Mouse (Mus musculus): ENCODE results near the gene Unc13a. TPM values are rescaled to one million over a fixed set of nuclear protein-coding genes. Genes with fewer than 3 reads are reported as not detected.
"Not testable (repeated sequence)": the region's sequence is repeated elsewhere in the genome, so short reads cannot be mapped to it uniquely, and the experiment has no call there.

Unc13a gene
- polyA plus RNA-seq, 1 experiment from 2014 or later: 0.50 TPM

- ATAC-seq (replicated peaks; ENCODE audit: low FRiP score, low read depth): no peak
- H3K27me3 ChIP-seq (ENCODE audit: insufficient read depth, low read length): peaks cover 11% of the 10 kb centered on the region; the same call in 1 of the 2 replicates
Observed at GRCm38 (mm10) chr8:71702923-71703322, 31.4 kb upstream of the Unc13a start.

GRCm38 (mm10) chr8:71702087-71702432 lies 30.5 kb upstream of the Unc13a start:
- Histone ChIP-seq H3K9ac (ENCODE audit: low read depth, low read length) (no peak overlapping the region), H3K36me3 (ENCODE audit: insufficient read depth, low read length) (no peaks in the 10 kb centered on the region), H3K4me3 (replicated peaks; ENCODE audit: low read depth, low read length) (no peak overlapping the region), H3K4me1 (replicated peaks; ENCODE audit: insufficient read depth, low read length) (no peaks in the 10 kb centered on the region), H3K27me3 (ENCODE audit: insufficient read depth, low read length) (peaks cover 11% of the 10 kb centered on the region; the same call in 1 of the 2 replicates), H3K27ac (no peak overlapping the region), H3K4me2 (ENCODE audit: low read length) (no peak overlapping the region; the same call in 1 of the 2 replicates), H3K9me3 (replicated peaks; ENCODE audit: low read length) (no peaks in the 10 kb centered on the region)
- 35% methylated on average over 4 of the region's 4 CpGs for WGBS
- ATAC-seq (replicated peaks; ENCODE audit: low FRiP score, low read depth) (no peak; the same call in 1 of the 2 replicates), DNase-seq (ENCODE audit: low spot score) (no peak)
- 0 out of 2 replicates have a peak, but pooled peaks have one; percentile 22 for TF ChIP-seq CTCF (IDR thresholded peaks at IDR 0.05; ENCODE audit: low read depth)

More at GRCm38 (mm10) chr8:71702923-71703322, 31.4 kb upstream of the Unc13a start:
- H3K4me3 ChIP-seq (replicated peaks; ENCODE audit: low read depth, low read length): no peak overlapping the region
- H3K9ac ChIP-seq (ENCODE audit: low read depth, low read length): no peak overlapping the region
- 67% methylated on average over 3 of the region's 3 CpGs for WGBS
- H3K9me3 ChIP-seq (replicated peaks; ENCODE audit: low read length): no peaks in the 10 kb centered on the region
- TF ChIP-seq CTCF (IDR thresholded peaks at IDR 0.05; ENCODE audit: low read depth): no peak
- no peak for DNase-seq (ENCODE audit: low spot score)
- no peak overlapping the region for H3K4me2 ChIP-seq (ENCODE audit: low read length)
- H3K36me3 ChIP-seq (ENCODE audit: insufficient read depth, low read length): no peaks in the 10 kb centered on the region
- no peak overlapping the region for H3K27ac ChIP-seq
- H3K4me1 ChIP-seq (replicated peaks; ENCODE audit: insufficient read depth, low read length): no peaks in the 10 kb centered on the region

DNA sequence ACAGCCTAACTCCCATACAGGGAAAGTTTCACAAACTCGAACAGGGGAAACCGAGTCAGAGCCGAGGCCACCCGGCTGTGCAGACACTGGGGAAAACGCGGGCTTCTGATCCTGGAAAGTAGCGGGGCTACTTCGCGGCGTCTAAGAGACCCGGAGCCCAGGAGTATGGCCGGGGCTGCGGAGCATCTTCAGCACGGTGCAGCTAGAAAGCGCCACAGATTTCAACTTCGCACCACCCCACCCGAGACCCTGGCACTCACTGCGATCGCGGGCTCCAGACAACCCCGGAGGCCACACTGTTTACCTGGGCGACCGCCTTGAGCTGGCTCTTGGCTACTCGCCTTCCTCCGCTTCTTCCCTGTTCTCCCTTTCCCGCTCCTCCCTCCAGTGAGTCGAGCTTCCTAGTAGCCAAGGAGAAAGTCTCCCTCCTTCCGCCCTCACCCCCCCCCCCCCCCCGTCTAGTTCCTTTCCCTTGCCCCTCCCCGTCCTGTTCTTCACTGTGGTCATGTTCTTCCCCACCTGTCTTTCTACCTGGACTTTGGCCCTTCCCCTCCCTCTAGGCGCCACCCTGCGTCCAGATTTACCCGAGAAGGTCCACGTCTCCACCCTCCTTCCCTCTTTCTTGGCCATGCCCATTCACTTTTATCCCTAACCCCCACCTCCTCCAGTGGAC lies 30.0 kb upstream of the Unc13a start, which contains the start of gene B3gnt3:
B3gnt3 (minus strand) TSS at position 376 of the 673 bp plus-strand sequence.
- 19% methylated on average over 30 of the region's 34 CpGs for WGBS
- no peak for DNase-seq (ENCODE audit: low spot score)
- Histone ChIP-seq H3K36me3 (ENCODE audit: insufficient read depth, low read length) (no peaks in the 10 kb centered on the region), H3K9me3 (replicated peaks; ENCODE audit: low read length) (no peaks in the 10 kb centered on the region), H3K27me3 (ENCODE audit: insufficient read depth, low read length) (peaks cover 11% of the 10 kb centered on the region; the same call in 1 of the 2 replicates), H3K4me3 (replicated peaks; ENCODE audit: low read depth, low read length) (peak within 1 kb of the TSS; percentile 37), H3K4me2 (ENCODE audit: low read length) (peak within 1 kb of the TSS; percentile 54), H3K9ac (ENCODE audit: low read depth, low read length) (no peak within 1 kb of the TSS), H3K4me1 (replicated peaks; ENCODE audit: insufficient read depth, low read length) (no peaks in the 10 kb centered on the region), H3K27ac (no peak within 1 kb of the TSS)
- no peak for TF ChIP-seq CTCF (IDR thresholded peaks at IDR 0.05; ENCODE audit: low read depth)
- no peak for ATAC-seq (replicated peaks; ENCODE audit: low FRiP score, low read depth)

GRCm38 (mm10) chr8:71700493-71701269 lies 29.1 kb upstream of the Unc13a start:
- DNase-seq (ENCODE audit: low spot score) (no peak), ATAC-seq (replicated peaks; ENCODE audit: low FRiP score, low read depth) (peak; percentile 22; the same call in 1 of the 2 replicates)
- no peaks in the 10 kb centered on the region for H3K9me3 ChIP-seq (replicated peaks; ENCODE audit: low read length)
- no peaks in the 10 kb centered on the region for H3K36me3 ChIP-seq (ENCODE audit: insufficient read depth, low read length)
- H3K4me2 ChIP-seq (ENCODE audit: low read length): peak overlapping the region; percentile 54
- peak overlapping the region; percentile 37 for H3K4me3 ChIP-seq (replicated peaks; ENCODE audit: low read depth, low read length)
- H3K27me3 ChIP-seq (ENCODE audit: insufficient read depth, low read length): peaks cover 11% of the 10 kb centered on the region; the same call in 1 of the 2 replicates
- no peak overlapping the region for H3K27ac ChIP-seq
- WGBS: 4% methylated on average over 29 of the region's 29 CpGs
- H3K4me1 ChIP-seq (replicated peaks; ENCODE audit: insufficient read depth, low read length): no peaks in the 10 kb centered on the region
- H3K9ac ChIP-seq (ENCODE audit: low read depth, low read length): no peak overlapping the region
- TF ChIP-seq CTCF (IDR thresholded peaks at IDR 0.05; ENCODE audit: low read depth): no peak

GRCm38 (mm10) chr8:71695456-71695855 lies 23.9 kb upstream of the Unc13a start:
- H3K9ac ChIP-seq (ENCODE audit: low read depth, low read length); H3K4me2 ChIP-seq (ENCODE audit: low read length); DNase-seq (ENCODE audit: low spot score); ATAC-seq (replicated peaks; ENCODE audit: low FRiP score, low read depth); H3K9me3 ChIP-seq (replicated peaks; ENCODE audit: low read length); H3K27ac ChIP-seq; H3K36me3 ChIP-seq (ENCODE audit: insufficient read depth, low read length); H3K4me3 ChIP-seq (replicated peaks; ENCODE audit: low read depth, low read length): not testable (repeated sequence)
- TF ChIP-seq CTCF (IDR thresholded peaks at IDR 0.05; ENCODE audit: low read depth): peak; percentile 33; the same call in 1 of the 2 replicates
- Histone ChIP-seq H3K27me3 (ENCODE audit: insufficient read depth, low read length) (peaks cover 47% of the 10 kb centered on the region), H3K4me1 (replicated peaks; ENCODE audit: insufficient read depth, low read length) (peaks cover 10% of the 10 kb centered on the region)
- WGBS: 68% methylated on average over 12 of the region's 12 CpGs

All from kidney, postnatal 0 days (tissue).